Mouse (Mus musculus) hindbrain, embryonic 13.5 days (tissue): ENCODE data around the gene Gm28870. TPM values are rescaled to one million over a fixed set of nuclear protein-coding genes. Genes with fewer than 3 reads are reported as not detected.
"Not testable (repeated sequence)": the region's sequence is repeated elsewhere in the genome, so short reads cannot be mapped to it uniquely, and the experiment has no call there.

Experiments used
- ATAC-seq: fragments of 200-750 bp; cut with Nextera tagmentation; 2 replicates; pipeline ENCODE4 v1.8.0; 2017; ENCODE audit warnings: moderate TSS enrichment; ENCODE audit not compliant: low FRiP score
- H3K27ac ChIP-seq: fragments of 300-500 bp; sonication (generic); 2 replicates; pipeline ENCODE4 v1.5.1; 2015; ENCODE audit warnings: inconsistent platforms, mild to moderate bottlenecking, moderate library complexity
- H3K27me3 ChIP-seq: fragments of 300-500 bp; sonication (generic); 2 replicates; pipeline ENCODE4 v1.6.1; 2015; ENCODE audit warnings: mild to moderate bottlenecking, inconsistent platforms
- H3K36me3 ChIP-seq: fragments of 300-500 bp; sonication (generic); 2 replicates; pipeline ENCODE4 v1.6.1; 2015; ENCODE audit warnings: mild to moderate bottlenecking, inconsistent platforms
- H3K4me1 ChIP-seq: fragments of 300-500 bp; sonication (generic); replicated peaks from 2 replicates; pipeline ENCODE4 v1.6.1; 2015; ENCODE audit warnings: inconsistent platforms
- H3K4me2 ChIP-seq: fragments of 300-500 bp; sonication (generic); 2 replicates; pipeline ENCODE4 v1.6.1; 2015; ENCODE audit warnings: inconsistent platforms, mild to moderate bottlenecking, moderate library complexity
- H3K4me3 ChIP-seq: fragments of 300-500 bp; sonication (generic); 2 replicates; pipeline ENCODE4 v1.5.1; 2015; ENCODE audit warnings: mild to moderate bottlenecking, inconsistent platforms
- H3K9ac ChIP-seq: fragments of 300-500 bp; sonication (generic); 2 replicates; pipeline ENCODE4 v1.6.1; 2015; ENCODE audit warnings: mild to moderate bottlenecking, inconsistent platforms
- H3K9me3 ChIP-seq: fragments of 300-500 bp; sonication (generic); 2 replicates; pipeline ENCODE4 v1.6.1; 2016; ENCODE audit warnings: inconsistent platforms
- WGBS: fragments of 180-500 bp; shearing (Covaris S2); methylation state at CpG from one replicate; pipeline ENCODE4 v1.1.7; 2015; 5-methylcytosine and 5-hydroxymethylcytosine counted together
- polyA plus RNA-seq: library from polyadenylated mRNA; unstranded; fragments of >200 nt; fragmentation: Nextera tagmentation; extraction: Ambion mirVana; gene quantifications from 2 replicates; pipeline ENCODE4 v1.2.1, GENCODE M21; 2015

Gm28870 gene
- not detected in 2 replicates for polyA plus RNA-seq

- H3K9me3 ChIP-seq, H3K27me3 ChIP-seq, H3K4me1 ChIP-seq, H3K36me3 ChIP-seq, ATAC-seq, H3K27ac ChIP-seq, H3K4me2 ChIP-seq, H3K4me3 ChIP-seq, H3K9ac ChIP-seq: not testable (repeated sequence)
- no CpG with 5 or more reads among the region's 2 CpGs for WGBS
These were observed at the start of gene Gm28870 for GRCm38 (mm10) chrY:50096976-50097375. Gene Gm28870, plus strand, starts transcription at chrY:50097276.
